Mouse (Mus musculus) CH12.LX (cell line): ENCODE data around the gene Rcor2. TPM values are rescaled to one million over a fixed set of nuclear protein-coding genes. Genes with fewer than 3 reads are reported as not detected.

Experiments
- DNase-seq: peaks from one replicate; pipeline ENCODE4 v3.0.0-alpha.2; 2013; ENCODE audit errors: extremely low read depth
- H3K27ac ChIP-seq: 2 replicates; pipeline ENCODE4 v1.5.1; 2012; ENCODE audit warnings: low read depth, mild to moderate bottlenecking, control low read depth, moderate library complexity; ENCODE audit not compliant: insufficient read depth
- H3K27me3 ChIP-seq: replicated peaks from 2 replicates; pipeline ENCODE3; 2012; ENCODE audit warnings: inconsistent platforms
- H3K36me3 ChIP-seq, 2 experiments: replicated peaks in 1 of 2; 2 replicates each; pipeline versions ENCODE3 to v1.6.1; 2012; ENCODE audit warnings: inconsistent platforms in 1 of 2, low read length in 1 of 2, mild to moderate bottlenecking in 1 of 2, mixed read lengths in 1 of 2, moderate library complexity in 1 of 2; ENCODE audit not compliant: control insufficient read depth in 1 of 2, insufficient read depth in 1 of 2
- H3K4me1 ChIP-seq, 2 experiments: 2 replicates each; pipeline ENCODE4 v1.6.1; 2012; ENCODE audit warnings: inconsistent platforms in 1 of 2, moderate library complexity in 1 of 2; ENCODE audit not compliant: insufficient read depth in 2 of 2, control insufficient read depth in 1 of 2
- H3K4me2 ChIP-seq: 2 replicates; pipeline ENCODE4 v1.6.1; 2012; ENCODE audit warnings: low read depth, mild to moderate bottlenecking, control low read depth; ENCODE audit not compliant: poor library complexity, insufficient read depth, severe bottlenecking
- H3K4me3 ChIP-seq, 3 experiments: fragments of 150-350 bp in 1 of 3; sonication (generic) in 1 of 3; replicated peaks in 1 of 3; 2 replicates each; pipeline versions ENCODE3 to v1.5.1; 2011 to 2012; ENCODE audit warnings: low read depth in 2 of 3, low read length in 2 of 3, mild to moderate bottlenecking in 2 of 3, moderate library complexity in 2 of 3, control low read depth in 1 of 3, improper control_type of control experiment in 1 of 3, inconsistent platforms in 1 of 3, mixed read lengths in 1 of 3; ENCODE audit not compliant: poor library complexity in 1 of 3
- H3K79me2 ChIP-seq: replicated peaks from 2 replicates; pipeline ENCODE4 v1.6.1; 2012; ENCODE audit warnings: mild to moderate bottlenecking, moderate library complexity; ENCODE audit not compliant: control insufficient read depth, poor library complexity, insufficient read depth, severe bottlenecking; ENCODE audit errors: extremely low read depth
- H3K9ac ChIP-seq: 2 replicates; pipeline ENCODE4 v1.6.1; 2012; ENCODE audit warnings: low read depth, mild to moderate bottlenecking, control low read depth, moderate library complexity; ENCODE audit not compliant: insufficient read depth
- H3K9me3 ChIP-seq: replicated peaks from 2 replicates; pipeline ENCODE3; 2012; ENCODE audit warnings: low read length, inconsistent platforms, mixed read lengths
- BHLHE40 ChIP-seq: IDR thresholded peaks from 2 replicates; pipeline ENCODE4 v1.6.1; 2011; ENCODE audit warnings: mild to moderate bottlenecking, low read depth, low read length, improper control_type of control experiment
- CHD1 ChIP-seq: IDR thresholded peaks from 2 replicates; pipeline ENCODE4 v1.6.1; 2012; ENCODE audit warnings: low read depth, low read length, improper control_type of control experiment, inconsistent platforms
- CTCF ChIP-seq, 2 experiments: IDR thresholded peaks in 1 of 2; conservative IDR thresholded peaks in 1 of 2; 2 replicates each; pipeline ENCODE4 v1.5.1; 2011 to 2012; ENCODE audit warnings: low read depth in 2 of 2, low read length in 2 of 2, improper control_type of control experiment in 1 of 2, inconsistent platforms in 1 of 2, mild to moderate bottlenecking in 1 of 2, moderate library complexity in 1 of 2
- ELF1 ChIP-seq: IDR thresholded peaks from 2 replicates; pipeline ENCODE4 v1.6.1; 2014; ENCODE audit warnings: low read depth, mild to moderate bottlenecking, inconsistent platforms, low read length, improper control_type of control experiment
- EP300 ChIP-seq: IDR thresholded peaks from 2 replicates; pipeline ENCODE4 v1.6.1; 2011; ENCODE audit warnings: low read length, improper control_type of control experiment
- GABPA ChIP-seq: IDR thresholded peaks from 2 replicates; pipeline ENCODE4 v1.6.1; 2012; ENCODE audit warnings: low read depth, low read length, improper control_type of control experiment, inconsistent platforms; ENCODE audit not compliant: insufficient replicate concordance
- IRF4 ChIP-seq: IDR thresholded peaks from 2 replicates; pipeline ENCODE4 v1.6.1; 2014; ENCODE audit warnings: low read depth, mild to moderate bottlenecking, inconsistent platforms, low read length, improper control_type of control experiment
- JUND ChIP-seq: conservative IDR thresholded peaks from 2 replicates; pipeline ENCODE4 v1.6.1; 2011; ENCODE audit warnings: low read depth, low read length, improper control_type of control experiment
- KAT2A ChIP-seq: IDR thresholded peaks from 2 replicates; pipeline ENCODE4 v1.6.1; 2012; ENCODE audit warnings: low read length, improper control_type of control experiment, inconsistent platforms; ENCODE audit not compliant: insufficient replicate concordance
- MAFK ChIP-seq: IDR thresholded peaks from 2 replicates; pipeline ENCODE4 v1.6.1; 2011; ENCODE audit warnings: low read length, improper control_type of control experiment; ENCODE audit not compliant: insufficient replicate concordance
- MEF2A ChIP-seq: IDR thresholded peaks from 2 replicates; pipeline ENCODE4 v1.6.1; 2014; ENCODE audit warnings: low read depth, mild to moderate bottlenecking, inconsistent platforms, low read length, improper control_type of control experiment, borderline replicate concordance
- NRF1 ChIP-seq: IDR thresholded peaks from 2 replicates; pipeline ENCODE4 v1.6.1; 2014; ENCODE audit warnings: low read depth, mild to moderate bottlenecking, inconsistent platforms, low read length, improper control_type of control experiment, moderate library complexity
- PAX5 ChIP-seq: IDR thresholded peaks from 2 replicates; pipeline ENCODE4 v1.6.1; 2012; ENCODE audit warnings: low read length, inconsistent platforms, mixed read lengths
- POLR2AphosphoS2 ChIP-seq: IDR thresholded peaks from 2 replicates; pipeline ENCODE4 v1.6.1; 2011; ENCODE audit warnings: low read depth, low read length, improper control_type of control experiment
- RCOR1 ChIP-seq: conservative IDR thresholded peaks from 2 replicates; pipeline ENCODE4 v1.6.1; 2012; ENCODE audit warnings: low read depth, mild to moderate bottlenecking, inconsistent platforms, low read length, improper control_type of control experiment
- SMC3 ChIP-seq: IDR thresholded peaks from 2 replicates; pipeline ENCODE4 v1.6.1; 2011; ENCODE audit warnings: low read depth, low read length, improper control_type of control experiment
- USF2 ChIP-seq: conservative IDR thresholded peaks from 2 replicates; pipeline ENCODE4 v1.6.1; 2011; ENCODE audit warnings: low read depth, low read length, improper control_type of control experiment
- ZKSCAN1 ChIP-seq: IDR thresholded peaks from 2 replicates; pipeline ENCODE4 v1.6.1; 2012; ENCODE audit warnings: low read depth, inconsistent platforms, low read length, improper control_type of control experiment, borderline replicate concordance
- ZMIZ1 ChIP-seq: IDR thresholded peaks from 2 replicates; pipeline ENCODE4 v1.6.1; 2012; ENCODE audit warnings: low read depth, mild to moderate bottlenecking, inconsistent platforms, low read length, improper control_type of control experiment
- dilution Hi-C: fragments of 300-500 bp; cut with MboI; formaldehyde crosslinking; loops from 2 replicates; pipeline ENCODE4 v1.14.3; 2020; ENCODE audit warnings: low sequenced_read_pairs; ENCODE audit not compliant: extremely low pct_unique_long_range_greater_than_20kb, extremely low pct_ligation_motif_present
- in situ Hi-C: fragments of 300-500 bp; cut with MboI; formaldehyde crosslinking; loops from 3 replicates; pipeline ENCODE4 v1.14.3; 2019; ENCODE audit warnings: low sequenced_read_pairs, low pct_ligation_motif_present, low pct_unique_long_range_greater_than_20kb, mixed read lengths
- polyA plus RNA-seq: library from polyadenylated mRNA; unstranded; fragments of >175 nt; gene quantifications from 2 replicates; pipeline ENCODE4 v1.2.1, GENCODE M21; 2012; ENCODE audit warnings: low read depth; ENCODE audit not compliant: insufficient read length
- total RNA-seq, 2 experiments: library from RNA; depleted of rRNA; stranded (reverse); fragments of 300-350 nt in 1 of 2; fragments of >200 nt in 1 of 2; gene quantifications; 2 replicates each; pipeline ENCODE4 v1.2.3; 2012 to 2014

Gene Rcor2
- total and polyA plus RNA-seq, 3 experiments: 9.2 to 28.2 (median 12.0) TPM

DNA sequence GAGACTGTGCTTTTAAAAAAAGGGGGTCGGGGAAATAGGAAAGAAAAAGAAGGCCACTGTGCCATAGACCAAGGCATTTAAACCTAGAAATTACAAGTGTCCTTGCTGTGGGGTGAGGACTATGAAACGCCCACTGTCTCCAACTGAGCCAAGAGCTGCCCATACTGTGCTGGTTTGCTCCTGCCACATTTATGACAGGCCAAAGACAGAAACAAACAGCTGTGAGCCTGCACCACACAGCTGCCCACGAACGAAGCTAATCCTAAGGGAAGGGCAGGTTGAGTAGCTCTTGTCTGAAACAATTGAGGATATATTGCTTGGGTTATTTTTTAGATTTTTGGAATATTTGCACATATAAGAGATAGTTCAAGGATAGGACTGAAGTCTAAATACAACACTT lies 49.7 kb downstream of the Rcor2 start:
- H3K27ac ChIP-seq: no peak overlapping the region
- H3K4me1 ChIP-seq: peaks cover 2 to 47% of the 10 kb centered on the region in 2 experiments; a peak in 3 of 4 replicates
- dilution Hi-C loops: no loop called here
- H3K4me3 ChIP-seq: no peak overlapping the region
- no peaks in the 10 kb centered on the region for H3K27me3 ChIP-seq
- no peak for TF ChIP-seq CHD1
- no peak for TF ChIP-seq GABPA
- TF ChIP-seq MEF2A: no peak
- TF ChIP-seq BHLHE40: no peak
- no peak for TF ChIP-seq EP300
- no peak for TF ChIP-seq ELF1
- TF ChIP-seq SMC3: no peak
- no peak for TF ChIP-seq USF2
- no peak for TF ChIP-seq KAT2A
- TF ChIP-seq ZMIZ1: no peak
- TF ChIP-seq PAX5: no peak
- no peak for TF ChIP-seq ZKSCAN1
- no peak for TF ChIP-seq IRF4
- TF ChIP-seq, all 38 proteins: peak for 0
- DNase-seq: no peak
- in situ Hi-C loops: no loop called here
- Histone ChIP-seq H3K4me2 (no peak overlapping the region), H3K9me3 (no peaks in the 10 kb centered on the region), H3K36me3 (peaks cover 0 to 21% of the 10 kb centered on the region in 2 experiments), H3K9ac (no peak overlapping the region), H3K79me2 (peaks cover 52% of the 10 kb centered on the region)

- Histone ChIP-seq H3K4me1 (peaks cover 2 to 38% of the 10 kb centered on the region in 2 experiments; a peak in 3 of 4 replicates), H3K9me3 (no peaks in the 10 kb centered on the region), H3K27ac (no peak overlapping the region), H3K27me3 (no peaks in the 10 kb centered on the region), H3K36me3 (peaks cover 0 to 24% of the 10 kb centered on the region in 2 experiments), H3K4me2 (no peak overlapping the region), H3K9ac (no peak overlapping the region), H3K79me2 (peaks cover 61% of the 10 kb centered on the region), H3K4me3 (no peak overlapping the region)
- DNase-seq: no peak
- dilution Hi-C loops: no loop called here
- TF ChIP-seq GABPA (no peak), ELF1 (no peak), MAFK (no peak), IRF4 (peak; percentile 44), CTCF (conservative IDR thresholded peaks at IDR 0.05 in 1 of 2, IDR thresholded peaks at IDR 0.05 in 1 of 2; ENCODE audit: low read depth in 2 of 2, low read length in 2 of 2) (no peak), NRF1 (no peak), POLR2AphosphoS2 (no peak), JUND (no peak), RCOR1 (no peak), PAX5 (no peak), EP300 (no peak), BHLHE40 (0 out of 2 replicates have a peak, but pooled peaks have one; percentile 17)
- in situ Hi-C loops: no loop called here
These were observed 50.6 kb downstream of the Rcor2 start for GRCm38 (mm10) chr19:7317716-7318115.
